Mouse (Mus musculus): Measurements from ENCODE around the gene Phxr2. TPM values are rescaled to one million over a fixed set of nuclear protein-coding genes. Genes with fewer than 3 reads are reported as not detected.

Phxr2 gene
- not detected in 2 replicates for polyA plus RNA-seq (2012; rRNA removed)

GRCm38 (mm10) chr10:99126225-99126624 lies at the start of gene Phxr2:
Gene Phxr2 (minus strand): TSS chr10:99126325.

GRCm38 (mm10) chr10:99107964-99108363 lies 18.2 kb downstream of the Phxr2 start, which contains the start of gene Galnt4:
Gene Galnt4 (plus strand): TSS chr10:99108159.

GRCm38 (mm10) chr10:99106703-99107631 lies 19.2 kb downstream of the Phxr2 start, which contains the start of gene Poc1b:
Gene Poc1b (plus strand): TSS chr10:99107036.

Other genes starting within 250 kb of the Phxr2 start
- 46.9 and 57.1 TPM in 2 replicates for gene Atp2b1, start 211.9 kb downstream of the Phxr2 start, polyA plus RNA-seq (2012; rRNA removed)
- gene Poc1b, start 19.3 kb downstream of the Phxr2 start, polyA plus RNA-seq (2012; rRNA removed) = 33.0 and 36.2 TPM in 2 replicates
- gene Galnt4, start 18.2 kb downstream of the Phxr2 start, polyA plus RNA-seq (2012; rRNA removed) = 1.5 and 2.4 TPM in 2 replicates
- gene Dusp6, start 136.9 kb upstream of the Phxr2 start, polyA plus RNA-seq (2012; rRNA removed) = 28.7 and 58.0 TPM in 2 replicates

All from central nervous system, embryonic 11.5 days (tissue).